Mouse (Mus musculus): ENCODE data around the gene Hspe1.
"Not testable (repeated sequence)": the region's sequence is repeated elsewhere in the genome, so short reads cannot be mapped to it uniquely, and the experiment has no call there.

Gene Hspe1

DNA sequence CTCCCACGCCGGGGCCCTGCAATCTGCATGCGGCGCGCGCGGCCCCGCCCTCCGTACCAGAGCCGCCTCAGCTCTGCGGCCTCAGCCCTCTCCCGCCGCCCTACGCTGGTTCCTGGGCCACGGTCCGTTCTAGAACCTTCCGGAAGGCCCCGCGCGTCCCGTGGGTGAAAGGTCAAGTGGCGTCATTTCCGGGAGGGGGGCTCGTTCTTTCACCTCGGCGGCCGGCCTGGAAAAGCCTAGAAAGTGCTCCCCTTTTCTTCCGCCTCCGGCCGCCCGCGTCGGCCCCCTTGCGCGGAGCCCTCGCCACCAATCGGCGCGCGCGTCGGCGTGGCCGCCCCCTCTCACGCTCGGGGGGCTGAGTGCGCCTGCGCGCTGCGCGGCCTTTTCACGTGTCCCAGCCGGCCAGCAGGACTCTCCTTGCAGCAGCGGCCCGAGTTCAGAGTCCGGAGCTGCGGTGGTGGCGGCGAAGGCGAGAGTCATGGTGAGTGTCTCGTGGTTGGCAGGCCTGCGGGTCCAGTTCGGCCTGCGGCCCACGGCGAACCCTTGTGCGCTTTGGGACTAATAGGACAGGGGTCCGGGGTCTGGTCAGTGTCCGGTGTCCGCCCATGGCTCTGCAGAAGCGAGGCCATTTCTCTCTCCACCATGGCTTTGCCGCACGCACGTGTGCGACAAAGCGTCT lies at the start of gene Hspe1, which contains the start of gene Hspd1:
Gene Hspe1 (plus strand): TSS at position 201 of the 679 bp plus-strand sequence.
Gene Hspd1 (minus strand): TSS at position 312 of the 679 bp plus-strand sequence.
- DNase-seq, result peak; percentile 96

DNA sequence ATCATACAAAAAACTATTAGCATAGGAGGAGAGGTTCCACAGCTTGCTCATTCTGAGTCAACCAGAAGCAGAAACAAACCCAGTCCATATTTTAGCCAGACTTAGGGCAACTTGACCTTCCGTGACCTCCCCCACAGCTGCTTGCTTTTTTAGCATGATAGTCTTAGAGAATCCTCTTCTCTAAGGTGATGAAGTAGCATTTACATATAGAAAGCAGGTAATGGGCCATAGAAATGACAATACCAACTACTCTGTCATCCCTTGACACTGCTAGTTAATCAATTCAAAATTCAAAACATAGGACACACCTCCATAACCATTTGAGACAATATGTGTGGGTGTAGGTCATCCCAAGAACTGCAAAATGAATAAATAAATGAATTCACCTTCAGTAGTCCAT lies 48.0 kb upstream of the Hspe1 start:
- DNase-seq, result no peak

- DNase-seq, result no peak
Observed at GRCm38 (mm10) chr1:55041691-55042090, 46.2 kb upstream of the Hspe1 start.

DNA sequence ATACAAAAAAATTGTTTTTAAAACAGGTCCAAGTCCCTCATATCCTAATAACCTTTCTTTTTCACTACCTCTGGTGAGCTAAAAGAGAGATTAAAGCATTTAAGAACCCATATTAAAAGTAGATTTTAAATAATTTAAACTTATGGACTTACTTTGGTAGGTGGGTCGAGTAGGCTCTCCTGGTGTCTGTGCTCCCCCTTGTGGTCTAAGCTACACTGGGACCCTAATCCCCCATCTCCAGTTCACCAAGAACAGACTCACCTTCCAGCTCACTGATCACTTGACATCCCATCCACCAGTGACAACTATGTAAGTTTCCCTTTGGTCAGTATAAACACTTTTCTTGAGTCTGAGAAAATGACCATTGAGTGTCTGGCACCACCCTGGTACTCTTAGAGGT lies 45.7 kb upstream of the Hspe1 start:
- DNase-seq, result no peak

DNA sequence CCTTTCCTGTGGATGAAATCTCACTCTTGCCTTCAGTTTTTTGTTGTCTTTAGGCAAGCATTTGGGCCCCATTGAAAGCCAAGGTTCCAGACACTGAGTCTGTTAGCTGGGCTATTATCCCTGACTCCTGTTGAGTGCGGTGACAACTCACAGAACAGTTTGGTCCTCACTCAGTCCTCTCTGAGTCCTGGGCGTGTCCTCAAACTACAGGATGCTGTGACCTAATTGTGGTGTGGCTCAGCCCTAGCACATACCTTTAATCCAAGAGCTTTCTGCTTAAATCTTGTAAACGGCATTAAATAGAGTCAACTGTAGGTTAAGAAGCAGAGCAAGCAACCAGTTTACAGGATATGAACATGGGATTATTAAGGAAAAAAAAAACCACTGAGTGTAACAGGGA lies 44.8 kb upstream of the Hspe1 start:
- DNase-seq, result no peak

DNA sequence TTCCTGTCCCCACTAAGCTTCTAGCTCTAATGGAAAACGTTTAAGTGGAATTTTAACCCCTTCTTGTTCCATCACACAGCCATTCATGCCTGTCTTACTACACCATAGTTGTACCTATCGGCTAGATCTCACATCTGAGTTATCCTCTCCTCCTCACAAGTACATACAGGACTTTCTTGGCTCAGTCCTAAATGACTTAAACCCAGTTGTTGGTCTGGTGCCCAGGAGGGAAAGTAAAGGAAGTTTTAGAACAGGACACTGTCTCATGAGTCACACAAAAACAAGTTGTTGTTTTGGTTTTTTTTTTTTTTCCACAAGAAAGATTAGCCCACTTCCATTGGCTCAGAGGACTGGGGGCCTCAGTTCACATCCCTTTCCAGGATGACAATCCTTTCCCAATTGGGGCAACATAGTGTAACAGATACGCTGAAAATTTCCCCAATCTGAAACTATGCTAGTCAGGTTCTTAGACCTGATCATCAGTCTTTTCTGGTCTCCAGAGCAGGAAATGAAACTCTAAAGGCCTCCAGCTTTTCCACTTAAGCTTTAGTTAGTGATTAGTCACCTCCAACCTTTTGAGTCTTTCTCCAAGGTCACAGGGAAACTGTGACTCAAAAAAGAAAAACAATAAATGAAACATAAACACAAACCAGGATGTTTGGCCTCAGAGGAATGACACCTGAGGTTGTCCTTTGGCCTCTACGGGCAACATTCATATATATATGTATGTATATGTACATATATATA lies 38.9 kb upstream of the Hspe1 start:
- DNase-seq, result no peak

DNA sequence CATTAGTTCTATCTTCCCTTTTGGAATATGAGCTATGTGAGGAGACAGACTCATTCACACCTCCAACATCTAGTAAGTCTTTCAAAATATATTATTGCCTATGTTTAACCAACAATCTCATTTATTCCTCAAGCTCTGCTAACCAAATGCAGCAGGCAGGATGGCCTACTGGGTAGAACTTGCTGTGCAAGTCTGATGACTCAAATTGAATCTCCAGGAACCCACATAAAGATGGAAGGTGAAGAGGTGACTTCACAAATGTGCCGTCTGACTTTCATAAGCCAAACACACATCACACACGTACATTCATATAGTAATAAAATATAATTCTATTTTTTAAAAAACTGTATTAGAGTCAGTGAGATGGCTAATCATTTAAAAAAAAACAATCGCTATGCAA lies 36.3 kb upstream of the Hspe1 start:
- DNase-seq, result no peak

GRCm38 (mm10) chr1:55052355-55052953 lies 35.5 kb upstream of the Hspe1 start, which contains the start of gene Coq10b:
Coq10b (plus strand) TSS chr1:55052770.
- peak; percentile 100 for DNase-seq

DNA sequence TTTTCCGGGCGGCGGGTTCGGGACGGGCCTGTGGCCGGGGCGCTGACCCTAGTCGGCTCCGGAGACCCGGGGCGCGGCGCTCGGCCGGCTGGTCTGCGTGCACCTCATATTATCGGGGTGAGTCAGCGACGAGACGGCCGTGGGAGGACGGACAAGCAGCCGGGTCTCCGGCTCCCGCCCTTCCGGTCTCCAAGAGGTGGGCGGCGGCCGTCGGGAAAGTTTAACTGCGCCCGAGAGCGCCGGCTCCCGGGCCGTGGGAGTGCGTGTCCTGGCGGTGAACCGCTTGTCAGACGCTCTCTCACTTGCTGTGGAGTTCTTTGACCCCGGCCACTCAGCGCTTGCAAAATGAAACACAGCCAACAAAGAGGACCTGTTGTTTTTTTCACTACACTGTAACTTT lies 34.9 kb upstream of the Hspe1 start:
- DNase-seq, result peak; percentile 62

DNA sequence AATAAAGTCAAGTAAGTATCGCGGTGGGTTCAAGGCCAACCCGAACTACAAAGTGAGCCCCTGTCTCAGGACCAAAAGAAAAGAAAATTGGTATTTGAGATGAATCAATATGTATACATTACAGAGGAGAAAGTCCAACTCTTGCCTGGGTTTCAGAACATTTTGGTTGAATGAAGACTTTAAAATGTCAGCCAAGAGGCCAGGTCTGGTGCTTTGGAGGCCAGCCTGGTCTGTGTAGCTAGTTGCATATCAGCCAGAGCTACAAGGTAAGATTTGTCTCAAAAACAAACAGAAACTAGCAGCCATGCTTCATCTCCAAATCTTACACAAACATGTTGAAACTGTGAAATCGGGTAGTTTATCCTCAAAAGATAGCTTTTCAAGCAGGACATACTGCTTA lies 34.3 kb upstream of the Hspe1 start:
- DNase-seq, result no peak

DNA sequence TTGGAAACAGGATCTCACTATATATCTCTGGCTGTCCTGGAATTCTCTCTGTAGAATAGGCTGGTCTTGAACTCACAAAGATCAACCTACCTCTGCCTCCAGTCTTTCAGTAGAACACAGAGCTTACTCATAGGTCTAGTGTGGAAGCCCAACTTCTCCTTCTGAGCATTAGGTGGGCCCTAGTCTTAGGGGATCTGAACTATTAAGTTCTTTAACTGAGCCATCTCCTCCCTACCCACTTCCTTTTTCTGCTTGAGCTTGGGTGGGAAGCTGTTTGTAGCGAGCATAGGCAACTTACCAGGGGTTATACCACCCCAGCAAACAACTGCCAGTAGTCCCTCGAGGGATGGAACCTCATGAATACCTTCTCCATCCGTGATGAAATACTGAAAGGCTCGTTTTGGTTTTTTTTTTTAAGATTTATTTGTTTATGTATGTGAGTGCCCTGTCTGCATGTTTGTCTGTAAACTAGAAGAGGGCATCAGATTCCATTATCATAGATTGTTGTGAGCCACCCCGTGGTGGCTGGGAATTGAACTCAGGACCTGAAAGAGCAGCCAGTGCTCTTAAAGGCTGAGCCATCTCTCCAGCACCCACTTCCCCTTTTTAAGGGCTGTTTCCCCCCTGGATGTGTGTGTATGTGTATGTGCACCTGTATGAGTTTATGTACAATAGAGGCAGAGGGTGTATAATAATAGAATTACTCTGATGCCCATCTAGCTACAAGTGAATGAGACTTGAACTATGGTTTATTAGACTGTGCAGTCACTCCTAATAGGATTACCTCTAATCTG lies 32.4 kb upstream of the Hspe1 start:
- DNase-seq, result no peak

DNA sequence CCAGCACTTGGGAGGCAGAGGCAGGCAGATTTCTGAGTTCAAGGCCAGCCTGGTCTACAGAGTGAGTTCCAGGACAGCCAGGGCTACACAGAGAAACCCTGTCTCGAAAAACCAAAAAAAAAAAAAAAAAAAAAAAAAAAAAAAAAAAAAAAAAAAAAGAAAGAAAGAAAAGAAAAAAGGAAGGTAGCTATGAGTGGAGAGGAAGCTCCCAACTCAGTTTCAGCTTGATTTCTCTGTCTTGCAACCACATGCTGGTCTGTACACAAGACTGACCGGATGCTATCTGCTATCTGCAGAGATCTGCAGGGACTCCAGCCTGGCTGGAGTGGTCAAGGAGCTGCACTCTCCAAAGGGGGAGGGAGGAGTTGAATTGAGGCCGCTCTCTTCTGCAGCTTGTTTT lies 29.5 kb upstream of the Hspe1 start:
- DNase-seq, result not testable (repeated sequence)

GRCm38 (mm10) chr1:55061099-55061498 lies 26.8 kb upstream of the Hspe1 start:
- no peak for DNase-seq

DNA sequence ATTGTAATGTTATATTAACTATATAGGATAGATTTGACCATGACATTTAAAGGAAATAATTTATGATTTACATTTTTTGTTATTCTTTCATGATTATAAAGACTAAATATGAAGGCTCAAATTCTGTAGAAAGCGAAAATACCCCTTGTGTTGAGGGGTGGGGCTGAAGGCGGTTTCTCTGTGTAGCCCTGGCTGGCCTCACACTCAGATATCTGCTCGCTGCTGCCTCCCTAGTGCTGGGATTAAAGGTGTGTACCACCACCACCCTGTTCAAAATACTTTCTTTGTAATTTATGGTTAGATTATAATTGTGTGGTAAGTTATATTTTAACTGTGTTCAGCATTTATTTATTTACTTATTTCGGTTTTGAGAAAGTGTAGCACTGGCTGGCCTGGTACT lies 26.2 kb upstream of the Hspe1 start:
- DNase-seq, result no peak

DNA sequence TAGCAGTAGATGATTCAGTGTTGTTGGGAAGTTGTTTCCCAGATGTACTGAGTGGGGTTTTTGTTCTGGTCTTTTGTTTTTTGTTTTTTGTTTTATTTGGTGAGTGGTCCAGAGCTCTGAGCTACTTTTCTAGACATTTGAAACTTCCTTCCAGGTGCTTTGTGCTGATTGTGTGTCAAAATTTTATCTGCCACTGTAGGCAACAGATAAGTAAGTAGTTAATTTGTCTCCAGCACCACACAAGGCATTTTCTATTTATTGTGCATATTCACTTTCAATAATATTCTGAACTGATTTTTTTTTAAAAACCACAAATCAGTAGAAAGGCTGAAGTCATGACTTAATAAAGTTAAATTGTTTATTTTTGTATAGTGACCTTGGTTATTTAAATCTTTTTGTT lies 15.6 kb upstream of the Hspe1 start:
- not testable (repeated sequence) for DNase-seq

DNA sequence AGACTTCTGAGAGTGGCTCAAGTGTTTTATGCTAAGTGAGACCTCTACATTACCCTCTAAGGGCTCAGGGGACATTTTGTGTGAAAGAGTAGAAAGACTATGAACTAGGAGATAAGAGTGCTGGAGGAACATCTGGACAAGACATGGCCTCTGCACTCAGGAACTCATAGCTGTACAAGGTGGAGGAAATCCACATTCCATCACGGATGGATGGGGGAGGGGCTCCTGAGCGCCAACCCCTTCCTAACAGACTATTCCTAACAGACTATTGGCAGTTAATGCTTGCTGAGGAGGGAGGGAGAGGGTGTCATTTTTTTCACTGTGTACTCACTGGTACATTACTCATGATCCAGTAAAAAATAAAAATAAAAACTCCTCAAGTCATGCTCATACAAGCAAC lies 13.2 kb upstream of the Hspe1 start:
- DNase-seq, result no peak

GRCm38 (mm10) chr1:55075652-55076394 lies 12.1 kb upstream of the Hspe1 start:
- no peak for DNase-seq

GRCm38 (mm10) chr1:55076395-55076743 lies 11.6 kb upstream of the Hspe1 start:
- DNase-seq, result no peak

GRCm38 (mm10) chr1:55076849-55077516 lies 10.9 kb upstream of the Hspe1 start:
- no peak for DNase-seq

GRCm38 (mm10) chr1:55079677-55080076 lies 8.3 kb upstream of the Hspe1 start:
- DNase-seq, result no peak

DNA sequence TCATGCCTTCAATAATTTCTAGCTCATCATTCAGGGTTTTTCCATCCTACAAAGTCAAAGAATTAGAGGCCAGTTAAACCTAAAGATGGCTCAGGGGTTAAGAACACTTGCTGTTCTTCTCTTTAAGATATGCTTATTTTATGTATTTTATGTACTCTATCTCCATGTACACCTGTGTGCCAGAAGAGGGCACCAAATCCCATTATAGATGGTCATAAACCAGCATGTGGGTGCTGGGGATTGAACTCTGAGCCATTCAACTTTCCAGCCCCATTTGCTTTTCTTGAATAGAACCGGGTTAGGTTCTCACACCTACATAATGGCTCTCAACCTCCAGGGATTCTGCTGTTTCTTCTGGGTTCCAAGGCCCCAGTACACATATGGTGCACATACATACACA lies 5.8 kb upstream of the Hspe1 start:
- no peak for DNase-seq

DNA sequence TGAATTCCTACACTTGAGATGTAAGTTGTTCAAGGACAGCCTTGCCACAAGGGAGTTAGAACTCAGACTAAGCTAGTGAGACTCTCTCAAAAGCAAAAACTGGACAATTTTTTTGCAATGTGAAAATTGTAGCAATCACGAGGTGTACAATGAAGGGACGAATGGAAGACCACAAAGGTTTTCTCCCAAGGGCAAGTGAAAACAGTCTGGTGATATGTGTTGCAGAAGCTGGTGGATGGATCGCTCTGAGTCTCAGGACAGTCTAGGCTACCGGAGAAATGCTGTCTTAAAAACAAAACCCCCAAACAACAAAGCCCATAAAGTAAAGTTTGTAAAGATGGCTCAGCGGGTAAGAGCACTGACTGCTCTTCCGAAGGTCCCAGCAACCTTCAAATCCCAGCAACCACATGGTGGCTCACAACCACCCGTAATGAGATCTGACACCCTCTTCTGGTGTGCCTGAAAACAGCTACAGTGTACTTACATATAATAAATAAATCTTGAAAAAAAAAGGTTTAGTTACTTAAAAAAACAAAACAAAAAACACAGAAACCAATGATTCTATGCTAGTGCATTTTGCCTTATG lies 2.1 kb upstream of the Hspe1 start:
- DNase-seq, result no peak

All from right cerebral cortex, adult 18-20 months (tissue).